Mouse (Mus musculus) thymus, postnatal 14 days (tissue): ENCODE measurements around the gene Ptpru.
A peak's percentile ranks its signal among the peaks of the same experiment; 100 is the strongest.

Experiments used
- DNase-seq: peaks from one replicate; pipeline ENCODE4 v3.0.0; 2021

Ptpru gene

GRCm38 (mm10) chr4:131778616-131779275, 59.3 kb downstream of the Ptpru start:
- no peak for DNase-seq

- DNase-seq = no peak
Measured at GRCm38 (mm10) chr4:131771384-131771783, 66.7 kb downstream of the Ptpru start.

GRCm38 (mm10) chr4:131763911-131764310, 74.2 kb downstream of the Ptpru start:
- DNase-seq = no peak

GRCm38 (mm10) chr4:131763479-131763878, 74.6 kb downstream of the Ptpru start:
- DNase-seq = peak; percentile 12

GRCm38 (mm10) chr4:131762211-131762784, 75.8 kb downstream of the Ptpru start:
- DNase-seq = no peak

DNA sequence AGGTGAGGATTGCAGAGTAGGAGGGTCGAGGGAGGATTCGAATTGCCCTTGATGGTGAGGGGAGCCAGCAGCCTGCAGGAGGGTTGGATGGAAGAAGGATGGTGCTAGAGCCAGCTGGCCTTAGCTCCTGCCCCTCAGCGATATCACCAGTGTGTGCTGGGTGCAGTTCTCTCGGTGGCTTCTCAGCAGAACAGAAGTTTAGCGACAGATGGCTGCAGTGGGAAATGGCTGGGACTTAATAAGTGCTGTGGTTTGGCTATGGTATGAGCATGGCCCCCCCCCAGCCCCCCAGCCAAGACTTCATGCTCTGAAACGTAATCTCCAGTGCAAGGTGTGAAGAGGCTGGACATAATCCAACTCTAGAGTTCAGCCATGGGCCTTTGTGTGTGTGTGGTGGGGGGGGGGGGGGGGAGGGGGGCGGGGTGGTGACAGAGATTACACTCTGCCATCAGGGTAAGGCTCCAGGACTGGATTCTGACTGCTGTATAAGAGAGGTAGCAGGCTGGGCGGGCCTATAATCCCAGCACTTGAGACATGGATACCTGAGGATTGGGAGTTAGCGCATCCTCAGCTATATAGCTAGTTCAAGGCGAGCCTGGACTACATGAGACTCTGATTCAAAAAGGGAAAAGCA, 85.8 kb downstream of the Ptpru start:
- DNase-seq = no peak

- no peak for DNase-seq
Measured at GRCm38 (mm10) chr4:131751561-131751960, 86.5 kb downstream of the Ptpru start.

DNA sequence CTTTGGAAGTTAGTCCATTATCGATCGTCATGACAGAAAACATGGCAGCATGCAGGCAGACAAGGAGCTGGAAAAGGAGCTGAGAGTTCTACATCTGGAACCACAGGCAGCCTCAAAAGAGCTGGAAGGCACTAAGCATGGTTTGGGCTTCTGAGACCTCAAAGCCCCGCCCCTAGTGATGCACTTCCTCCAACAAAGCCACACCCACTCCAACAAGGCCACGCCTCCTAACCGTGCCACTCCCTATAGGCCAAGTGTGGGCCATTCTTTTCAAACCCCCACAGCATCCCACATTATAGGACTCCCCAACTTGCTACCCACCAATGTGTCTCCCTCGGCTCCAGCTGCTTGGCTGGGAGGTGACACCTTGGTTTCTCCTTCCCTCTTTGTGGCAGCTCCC, 88.3 kb downstream of the Ptpru start:
- no peak for DNase-seq

- DNase-seq = no peak
Measured at GRCm38 (mm10) chr4:131744685-131745043, 93.4 kb downstream of the Ptpru start.

GRCm38 (mm10) chr4:131743831-131744684, 94.0 kb downstream of the Ptpru start:
- DNase-seq = no peak

- DNase-seq = no peak
Measured at GRCm38 (mm10) chr4:131743031-131743430, 95.1 kb downstream of the Ptpru start.

DNA sequence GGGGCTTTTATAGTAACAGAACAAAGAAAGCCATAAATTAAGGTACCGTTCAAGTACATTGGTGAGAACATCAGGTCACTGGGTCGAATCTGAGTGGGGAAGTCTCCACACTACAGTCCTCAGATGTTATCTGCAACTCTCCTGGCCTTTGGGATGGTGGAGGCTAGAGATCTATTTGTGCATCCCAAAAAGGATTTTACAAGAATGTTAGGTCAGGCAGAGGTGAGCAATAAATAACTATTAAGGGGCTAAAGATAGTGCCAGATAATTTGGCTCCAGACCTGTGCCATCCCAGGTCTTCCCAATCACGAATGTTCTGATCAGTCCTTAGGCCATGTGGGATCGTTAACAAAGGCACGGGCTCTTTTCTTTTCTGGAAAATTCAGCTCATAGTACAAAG, 97.5 kb downstream of the Ptpru start:
- no peak for DNase-seq

DNA sequence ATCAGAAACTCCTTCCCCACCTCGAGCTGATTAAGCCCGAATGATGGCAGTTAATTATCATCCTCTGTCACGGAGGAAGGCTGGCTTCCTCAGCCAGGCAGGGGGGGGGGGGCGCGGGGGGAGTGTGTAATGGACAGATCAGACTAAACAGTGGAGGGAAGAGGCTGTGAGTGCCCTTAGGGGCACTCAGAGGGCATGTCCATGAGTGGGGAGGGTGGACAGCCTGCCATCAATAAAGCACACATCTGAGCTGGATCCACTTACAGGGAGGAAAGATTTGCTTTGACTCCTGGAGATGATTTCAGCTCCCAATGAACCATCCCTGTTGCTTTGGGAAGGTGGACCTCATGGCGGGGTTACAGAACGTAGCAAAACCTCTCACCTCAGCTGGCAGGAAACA, 109.5 kb downstream of the Ptpru start:
- DNase-seq = no peak

DNA sequence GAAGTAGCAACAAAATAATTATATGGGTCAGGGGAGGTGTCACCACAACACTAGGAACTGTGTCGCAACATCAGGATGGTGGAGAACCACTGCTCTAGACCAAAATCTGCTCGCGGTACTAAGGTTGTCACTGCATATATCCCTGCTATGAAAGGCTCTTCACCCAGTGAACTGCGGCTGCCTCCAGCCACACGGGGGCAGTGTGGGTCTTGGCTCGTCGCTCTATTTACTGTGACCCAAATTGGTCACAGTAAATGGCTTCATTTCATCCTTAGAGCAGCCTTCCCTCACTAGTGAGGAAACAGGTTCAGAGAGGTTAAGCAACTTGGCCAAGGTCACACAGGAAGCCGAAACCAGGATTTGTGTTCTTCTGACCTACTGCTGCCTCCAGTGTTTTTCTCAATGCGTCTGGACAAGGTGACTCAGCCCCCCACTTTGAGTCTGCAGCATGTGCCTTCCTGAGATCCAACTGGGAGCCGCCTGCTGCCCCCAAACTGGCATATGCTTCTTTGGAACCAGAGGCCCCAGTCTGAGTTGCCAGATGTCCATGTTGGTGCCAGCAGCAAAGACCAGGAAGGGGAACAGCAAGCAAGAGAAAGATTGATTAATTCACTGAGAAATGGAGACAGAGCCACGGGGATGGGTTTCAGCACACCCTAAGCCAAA, 114.5 kb downstream of the Ptpru start:
- peak; percentile 50 for DNase-seq

- no peak for DNase-seq
Measured at GRCm38 (mm10) chr4:131722121-131722841, 115.8 kb downstream of the Ptpru start.

- no peak for DNase-seq
Measured at GRCm38 (mm10) chr4:131719151-131719550, 118.9 kb downstream of the Ptpru start.
